8 mouse cellular contexts compared by ENCODE assay signal in the genomic region with DNA sequence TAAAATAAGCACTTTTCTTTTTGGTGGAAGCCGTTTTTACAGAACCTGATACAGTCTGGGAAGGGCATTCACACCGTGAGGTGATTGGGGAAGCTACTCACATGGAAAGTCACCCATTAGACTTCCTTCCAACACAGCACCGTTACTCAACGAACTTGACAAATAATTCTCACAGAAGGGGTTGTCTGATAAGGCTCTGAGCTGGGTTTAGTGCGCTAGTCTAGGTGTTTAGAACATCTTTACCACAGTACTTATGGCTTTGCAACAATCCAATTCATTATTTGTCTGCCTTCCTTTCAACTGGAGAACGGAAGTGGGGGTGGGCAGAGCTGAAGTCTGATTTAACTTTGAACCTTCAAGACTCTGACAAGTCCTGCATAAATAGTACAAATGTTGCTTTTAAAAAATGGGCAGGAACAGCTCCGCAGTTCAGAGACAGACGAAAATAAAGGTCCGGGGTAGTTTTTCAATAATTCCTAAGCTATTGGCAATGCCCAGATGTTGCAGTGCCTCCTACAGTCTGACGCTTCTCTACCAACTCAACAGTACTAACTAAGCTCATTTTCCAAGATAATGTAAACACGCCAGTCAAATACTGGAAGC. TPM values are rescaled to one million over a fixed set of nuclear protein-coding genes. Genes with fewer than 3 reads are reported as not detected.
DNase-seq lines count a peak whose midpoint lies in the region; ATAC-seq lines count a peak whose summit lies in the region.

No protein-coding gene starts in this region.

- H3K4me1 ChIP-seq in forebrain, embryonic 14.5 days (ENCODE audit: control insufficient read depth, insufficient read depth, low read length) = peaks cover 3% of the 10 kb centered on the region; the same call in 1 of the 2 replicates
- no peaks in the 10 kb centered on the region for H3K4me1 ChIP-seq in kidney, embryonic 14.5 days (ENCODE audit: control insufficient read depth, insufficient read depth, low read length)
- peaks cover 3% of the 10 kb centered on the region; the same call in 1 of the 2 replicates for H3K4me1 ChIP-seq in midbrain, embryonic 11.5 days (ENCODE audit: control insufficient read depth, insufficient read depth, low read length)

- peak; percentile 40 for DNase-seq in adrenal gland, postnatal 10 days
- no peak for DNase-seq in adrenal gland, adult 18-20 months (ENCODE audit: low spot score in 2 of 2)
- peak; percentile 81 for DNase-seq in MEL-GATA-1-ER (ENCODE audit: extremely low read depth, low read depth)
- DNase-seq in forebrain, embryonic 14.5 days (ENCODE audit: low spot score) = peak; percentile 32
- DNase-seq in midbrain, embryonic 11.5 days (ENCODE audit: low spot score, missing footprints) = peak; percentile 77
- DNase-seq in frontal cortex, postnatal 25 days (ENCODE audit: low spot score in 2 of 2) = no peak
- no peak for DNase-seq in left cerebral cortex, adult 11 months (ENCODE audit: low spot score)

- H3K36me3 ChIP-seq in forebrain, embryonic 14.5 days (ENCODE audit: control insufficient read depth, insufficient read depth, low read length) = no peaks in the 10 kb centered on the region
- H3K36me3 ChIP-seq in kidney, embryonic 14.5 days (ENCODE audit: control insufficient read depth, insufficient read depth, low read length) = no peaks in the 10 kb centered on the region
- no peaks in the 10 kb centered on the region for H3K36me3 ChIP-seq in midbrain, embryonic 11.5 days (ENCODE audit: control insufficient read depth, insufficient read depth, low read length)

- peak overlapping the region; percentile 90 for H3K4me2 ChIP-seq in forebrain, embryonic 14.5 days (ENCODE audit: low read length)
- H3K4me2 ChIP-seq in kidney, embryonic 14.5 days (replicated peaks; ENCODE audit: low read depth, low read length) = peak overlapping the region; percentile 84
- peak overlapping the region; percentile 53 for H3K4me2 ChIP-seq in midbrain, embryonic 11.5 days

- WGBS in forebrain, embryonic 14.5 days = 40% methylated on average over 11 of the region's 11 CpGs
- 36% methylated on average over 11 of the region's 11 CpGs for WGBS in kidney, embryonic 14.5 days
- WGBS in midbrain, embryonic 11.5 days = 47% methylated on average over 11 of the region's 11 CpGs

- H3K27ac ChIP-seq in forebrain, embryonic 14.5 days (ENCODE audit: low read depth, low read length) = no peak overlapping the region
- H3K27ac ChIP-seq in kidney, embryonic 14.5 days (ENCODE audit: low read depth, low read length) = no peak overlapping the region
- H3K27ac ChIP-seq in midbrain, embryonic 11.5 days (ENCODE audit: low read depth, low read length) = no peak overlapping the region

- H3K4me3 ChIP-seq in forebrain, embryonic 14.5 days (ENCODE audit: low read depth, low read length) = peak overlapping the region; percentile 58
- peak overlapping the region; percentile 64 for H3K4me3 ChIP-seq in kidney, embryonic 14.5 days (ENCODE audit: low read length)
- peak overlapping the region; percentile 55 for H3K4me3 ChIP-seq in midbrain, embryonic 11.5 days (ENCODE audit: low read depth, low read length)

- ATAC-seq in forebrain, embryonic 14.5 days = no peak; the same call in 1 of the 2 replicates
- ATAC-seq in kidney, embryonic 14.5 days (ENCODE audit: low FRiP score, low TSS enrichment) = no peak; the same call in 1 of the 2 replicates
- 0 out of 2 replicates have a peak, but pooled peaks have one; percentile 4 for ATAC-seq in midbrain, embryonic 11.5 days (ENCODE audit: low FRiP score)

- H3K9me3 ChIP-seq in forebrain, embryonic 14.5 days (replicated peaks; ENCODE audit: control insufficient read depth, low read length) = no peaks in the 10 kb centered on the region
- H3K9me3 ChIP-seq in kidney, embryonic 14.5 days (ENCODE audit: control insufficient read depth, low read length) = no peaks in the 10 kb centered on the region
- no peaks in the 10 kb centered on the region for H3K9me3 ChIP-seq in midbrain, embryonic 11.5 days (ENCODE audit: control insufficient read depth, low read length)

- H3K27me3 ChIP-seq in forebrain, embryonic 14.5 days (replicated peaks; ENCODE audit: control insufficient read depth, insufficient read depth, low read length) = no peaks in the 10 kb centered on the region
- no peaks in the 10 kb centered on the region for H3K27me3 ChIP-seq in kidney, embryonic 14.5 days (ENCODE audit: control insufficient read depth, insufficient read depth, low read length)
- no peaks in the 10 kb centered on the region for H3K27me3 ChIP-seq in midbrain, embryonic 11.5 days (ENCODE audit: control insufficient read depth, insufficient read depth, low read length)

- H3K9ac ChIP-seq in forebrain, embryonic 14.5 days (ENCODE audit: low read length) = peak overlapping the region; percentile 77
- peak overlapping the region; percentile 59; the same call in 1 of the 2 replicates for H3K9ac ChIP-seq in kidney, embryonic 14.5 days (ENCODE audit: low read depth, low read length)
- H3K9ac ChIP-seq in midbrain, embryonic 11.5 days (ENCODE audit: low read length) = peak overlapping the region; percentile 63; the same call in 1 of the 2 replicates

RNA-seq across cellular contexts. Expression of gene Lipa, which starts 0.9 kb away (rescaled TPM):
- total RNA-seq in adrenal gland, postnatal 10 days (2021) = 100 to 1,000 TPM; 130 to 133 TPM
- total RNA-seq in adrenal gland, adult 18-20 months (2021) = 100 to 1,000 TPM; 101 to 207 TPM
- polyA plus RNA-seq in forebrain, embryonic 14.5 days (2014; fragmentation: Nextera tagmentation; extraction: Ambion mirVana) = 18.5 and 20.6 TPM in 2 replicates
- polyA plus RNA-seq in kidney, embryonic 14.5 days (2014; fragmentation: Nextera tagmentation; extraction: Ambion mirVana) = 22.0 and 26.7 TPM in 2 replicates
- polyA plus RNA-seq in midbrain, embryonic 11.5 days (2014; fragmentation: Nextera tagmentation; extraction: Ambion mirVana) = 28.7 and 31.4 TPM in 2 replicates

RNA-seq across cellular contexts. Expression of gene Ifit2, which starts 24.1 kb away (rescaled TPM):
- 1 to 10 TPM; 2.8 to 4.0 TPM for total RNA-seq in adrenal gland, postnatal 10 days (2021)
- total RNA-seq in adrenal gland, adult 18-20 months (2021) = 1 to 10 TPM; 2.8 to 4.3 TPM
- polyA plus RNA-seq in forebrain, embryonic 14.5 days (2014; fragmentation: Nextera tagmentation; extraction: Ambion mirVana) = 8.3 and 8.4 TPM in 2 replicates
- 3.9 and 9.8 TPM in 2 replicates for polyA plus RNA-seq in kidney, embryonic 14.5 days (2014; fragmentation: Nextera tagmentation; extraction: Ambion mirVana)
- polyA plus RNA-seq in midbrain, embryonic 11.5 days (2014; fragmentation: Nextera tagmentation; extraction: Ambion mirVana) = 4.7 and 5.0 TPM in 2 replicates

RNA-seq across cellular contexts. Expression of gene Ch25h, which starts 51.5 kb away (rescaled TPM):
- under 1 TPM; 0.55 to 0.57 TPM for total RNA-seq in adrenal gland, postnatal 10 days (2021)
- total RNA-seq in adrenal gland, adult 18-20 months (2021) = 1 to 10 TPM in 1 of 2 experiments, under 1 TPM in 1; 0.60 to 1.7 TPM
- polyA plus RNA-seq in forebrain, embryonic 14.5 days (2014; fragmentation: Nextera tagmentation; extraction: Ambion mirVana) = 0.24 and 0.31 TPM in 2 replicates
- polyA plus RNA-seq in kidney, embryonic 14.5 days (2014; fragmentation: Nextera tagmentation; extraction: Ambion mirVana) = 1.4 and 2.1 TPM in 2 replicates
- 0.61 and 0.66 TPM in 2 replicates for polyA plus RNA-seq in midbrain, embryonic 11.5 days (2014; fragmentation: Nextera tagmentation; extraction: Ambion mirVana)

RNA-seq across cellular contexts. Expression of gene Ifit3, which starts 56.9 kb away (rescaled TPM):
- 1 to 10 TPM; 2.0 to 3.2 TPM for total RNA-seq in adrenal gland, postnatal 10 days (2021)
- 1 to 10 TPM; 5.4 to 6.3 TPM for total RNA-seq in adrenal gland, adult 18-20 months (2021)
- polyA plus RNA-seq in forebrain, embryonic 14.5 days (2014; fragmentation: Nextera tagmentation; extraction: Ambion mirVana) = 0.59 and 1.2 TPM in 2 replicates
- polyA plus RNA-seq in kidney, embryonic 14.5 days (2014; fragmentation: Nextera tagmentation; extraction: Ambion mirVana) = 0.73 and 0.80 TPM in 2 replicates
- 0.50 and 0.78 TPM in 2 replicates for polyA plus RNA-seq in midbrain, embryonic 11.5 days (2014; fragmentation: Nextera tagmentation; extraction: Ambion mirVana)

Comparison
In these comparisons a context has a peak if more than half of its experiments do, and no peak if none do; other contexts are left out.
1. DNase-seq: peak in adrenal gland, postnatal 10 days (single experiment), MEL-GATA-1-ER (single experiment), forebrain, embryonic 14.5 days (single experiment) and midbrain, embryonic 11.5 days (single experiment); none in adrenal gland, adult 18-20 months (0 of 2), frontal cortex, postnatal 25 days (0 of 2) and left cerebral cortex, adult 11 months (single experiment).
2. Peak in every context shown above with its lines, with median percentiles within 50 percentile points of each other: H3K4me2 ChIP-seq, H3K4me3 ChIP-seq and H3K9ac ChIP-seq.